Mouse (Mus musculus) E14TG2a.4 (cell line): ENCODE results near the gene Robo1.

ENCODE experiments used
- H3K27me3 ChIP-seq: 2 replicates; pipeline ENCODE4 v1.6.1; 2014; ENCODE audit warnings: low read length, control low read depth; ENCODE audit not compliant: insufficient read depth
- H3K36me3 ChIP-seq: 2 replicates; pipeline ENCODE4 v1.6.1; 2014; ENCODE audit warnings: low read length, control low read depth; ENCODE audit not compliant: insufficient read depth
- H3K4me1 ChIP-seq: replicated peaks from 2 replicates; pipeline ENCODE4 v1.6.1; 2014; ENCODE audit warnings: low read depth, low read length, control low read depth
- H3K4me3 ChIP-seq: replicated peaks from 2 replicates; pipeline ENCODE4 v1.5.1; 2014; ENCODE audit warnings: mild to moderate bottlenecking, low read length
- H3K9me3 ChIP-seq: 2 replicates; pipeline ENCODE4 v1.6.1; 2014; ENCODE audit warnings: low read length, control low read depth
- CTCF ChIP-seq: conservative IDR thresholded peaks from 2 replicates; pipeline ENCODE4 v1.5.1; 2014; ENCODE audit warnings: low read length
- NANOG ChIP-seq: IDR thresholded peaks from 2 replicates; pipeline ENCODE4 v1.6.1; 2014; ENCODE audit warnings: borderline replicate concordance, low read length, mixed read lengths
- POU5F1 ChIP-seq: IDR thresholded peaks from 2 replicates; pipeline ENCODE4 v1.6.1; 2014; ENCODE audit warnings: low read length, borderline replicate concordance

The Robo1 gene

DNA sequence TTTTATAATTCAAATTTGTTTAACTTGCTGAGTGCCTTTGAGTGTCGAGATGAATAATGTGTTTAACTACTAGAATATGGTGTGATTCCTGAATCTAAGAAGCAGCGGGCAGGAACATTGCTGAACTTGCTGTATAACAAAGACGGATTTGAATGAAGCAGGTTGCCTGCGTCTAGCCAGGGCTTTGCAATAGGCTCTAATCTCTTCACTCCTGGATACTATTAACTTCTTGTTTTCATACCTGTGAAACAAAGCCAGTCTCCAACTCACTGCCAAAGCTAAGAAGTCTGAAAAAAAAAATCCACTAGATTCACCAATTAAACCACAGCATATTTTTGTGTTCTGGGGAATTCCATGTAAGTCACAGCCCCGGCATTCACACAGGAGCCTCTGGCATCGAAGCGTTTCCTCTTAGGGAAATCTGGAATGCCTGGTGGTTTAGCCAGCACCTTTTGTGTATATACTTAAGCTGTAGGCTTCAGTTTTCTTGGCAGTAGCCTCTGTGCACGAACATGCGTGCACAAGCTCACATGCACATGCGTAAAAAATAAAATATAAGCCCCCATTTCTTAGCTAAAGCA is 687.9 kb downstream of the Robo1 start:
- Histone ChIP-seq H3K4me1 (peaks cover 10% of the 10 kb centered on the region), H3K4me3 (no peak overlapping the region), H3K36me3 (no peaks in the 10 kb centered on the region), H3K9me3 (no peaks in the 10 kb centered on the region), H3K27me3 (no peaks in the 10 kb centered on the region)
- no peak for TF ChIP-seq CTCF
- no peak for TF ChIP-seq NANOG
- TF ChIP-seq POU5F1 = no peak

DNA sequence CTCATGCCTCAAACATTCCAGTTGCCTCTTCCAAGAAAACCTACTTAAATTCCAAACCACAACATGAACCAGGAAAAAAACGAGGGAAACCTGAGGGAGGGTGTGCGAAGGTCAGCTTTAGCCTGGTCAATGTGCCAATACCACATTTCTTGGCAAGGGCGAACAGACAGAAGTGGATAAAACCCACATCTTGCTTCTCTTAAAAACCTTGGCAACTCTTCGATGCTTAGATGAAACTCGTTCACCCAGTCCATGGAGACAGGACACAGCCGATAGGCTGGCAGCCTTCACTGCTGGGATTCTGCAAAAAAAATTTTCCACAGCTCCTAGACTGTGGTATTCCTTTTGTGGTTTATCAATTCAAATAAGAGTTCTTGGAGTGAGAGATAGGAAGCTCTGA is 690.6 kb downstream of the Robo1 start:
- Histone ChIP-seq H3K4me1 (peaks cover 10% of the 10 kb centered on the region), H3K9me3 (no peaks in the 10 kb centered on the region), H3K4me3 (no peak overlapping the region), H3K27me3 (no peaks in the 10 kb centered on the region), H3K36me3 (no peaks in the 10 kb centered on the region)
- no peak for TF ChIP-seq CTCF
- no peak for TF ChIP-seq POU5F1
- TF ChIP-seq NANOG = no peak

DNA sequence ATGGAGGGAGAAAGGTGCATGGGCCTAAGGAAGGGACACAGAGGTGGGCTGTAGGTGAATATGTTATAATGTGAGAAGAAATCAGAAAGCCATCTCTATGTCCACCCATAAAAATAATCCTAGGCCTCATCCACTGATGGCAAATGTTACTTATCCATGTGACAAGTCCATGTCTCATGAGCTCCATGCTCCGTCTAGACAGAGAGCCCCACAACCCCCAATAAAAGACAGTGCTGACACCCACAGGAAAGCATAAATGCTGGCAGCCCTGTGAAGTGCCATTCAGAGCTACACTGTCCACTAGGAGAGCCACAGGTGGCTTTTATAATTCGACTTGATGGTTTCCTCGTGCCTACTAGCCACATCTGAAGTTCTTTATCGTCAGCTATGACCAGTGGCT is 694.6 kb downstream of the Robo1 start:
- peaks cover 38% of the 10 kb centered on the region for H3K4me1 ChIP-seq
- H3K9me3 ChIP-seq = no peaks in the 10 kb centered on the region
- no peaks in the 10 kb centered on the region for H3K27me3 ChIP-seq
- H3K36me3 ChIP-seq = no peaks in the 10 kb centered on the region
- H3K4me3 ChIP-seq = no peak overlapping the region
- TF ChIP-seq CTCF (no peak), POU5F1 (no peak), NANOG (no peak)

DNA sequence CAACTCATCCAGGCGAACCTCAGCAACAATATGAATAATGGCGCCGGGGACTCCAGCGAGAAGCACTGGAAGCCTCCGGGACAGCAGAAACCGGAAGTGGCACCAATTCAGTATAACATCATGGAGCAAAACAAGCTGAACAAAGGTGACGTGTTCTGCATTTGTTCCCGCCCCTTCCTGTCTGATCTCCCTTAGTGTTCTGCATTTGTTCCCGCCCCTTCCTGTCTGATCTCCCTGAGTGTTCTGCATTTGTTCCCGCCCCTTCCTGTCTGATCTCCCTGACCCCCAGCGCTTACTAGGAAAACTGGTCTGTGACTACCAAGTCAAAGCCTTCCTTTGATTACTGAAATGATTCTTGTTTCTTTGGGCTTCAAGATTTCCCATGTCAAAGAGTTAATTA is 696.5 kb downstream of the Robo1 start:
- TF ChIP-seq CTCF (no peak), NANOG (no peak), POU5F1 (no peak)
- H3K36me3 ChIP-seq = no peaks in the 10 kb centered on the region
- H3K4me3 ChIP-seq = no peak overlapping the region
- no peaks in the 10 kb centered on the region for H3K9me3 ChIP-seq
- H3K27me3 ChIP-seq = no peaks in the 10 kb centered on the region
- H3K4me1 ChIP-seq = peaks cover 49% of the 10 kb centered on the region

DNA sequence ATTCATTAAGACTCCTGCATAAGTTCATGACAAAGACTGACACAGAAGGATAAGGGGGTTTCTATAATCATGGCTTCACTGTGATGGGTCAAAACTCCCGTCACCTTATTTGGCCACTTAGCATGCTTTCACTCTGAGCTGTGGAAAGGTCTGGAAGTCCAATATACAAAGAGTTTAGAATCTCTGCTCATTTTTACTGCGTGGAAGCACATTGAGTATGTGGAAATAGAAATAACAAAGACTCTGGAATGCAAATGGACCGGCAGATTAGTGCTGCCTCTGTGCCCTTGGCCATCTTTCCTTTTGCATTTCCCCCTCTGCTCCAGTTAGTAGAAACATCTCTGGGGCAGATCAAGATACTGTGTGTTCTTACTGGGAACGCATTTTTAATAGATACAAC is 697.7 kb downstream of the Robo1 start:
- H3K9me3 ChIP-seq = no peaks in the 10 kb centered on the region
- peaks cover 58% of the 10 kb centered on the region for H3K4me1 ChIP-seq
- TF ChIP-seq POU5F1 (no peak), CTCF (no peak), NANOG (no peak)
- H3K27me3 ChIP-seq = no peaks in the 10 kb centered on the region
- no peaks in the 10 kb centered on the region for H3K36me3 ChIP-seq
- H3K4me3 ChIP-seq = no peak overlapping the region

DNA sequence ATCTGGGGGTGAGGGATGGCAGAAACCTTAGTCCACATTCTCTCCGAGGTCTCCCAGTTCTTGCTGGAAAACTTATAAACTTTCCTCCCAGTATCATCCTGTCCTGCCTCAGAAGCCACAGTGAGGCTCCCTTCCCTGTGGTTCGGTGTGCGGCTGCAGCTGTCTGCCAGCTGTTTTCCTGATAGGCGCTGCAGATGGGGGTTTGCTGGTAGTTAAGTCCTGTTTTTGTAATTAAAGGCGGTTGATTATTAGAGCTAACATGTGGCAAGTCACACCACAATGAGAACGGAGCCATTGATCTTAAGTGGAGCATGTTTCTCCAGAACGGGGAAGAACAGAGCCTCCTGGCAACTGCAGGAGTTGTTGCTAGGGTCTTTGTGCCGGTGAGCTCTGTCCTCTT is 699.3 kb downstream of the Robo1 start:
- Histone ChIP-seq H3K4me3 (peak overlapping the region; percentile 39), H3K4me1 (peaks cover 66% of the 10 kb centered on the region), H3K9me3 (no peaks in the 10 kb centered on the region), H3K36me3 (no peaks in the 10 kb centered on the region), H3K27me3 (no peaks in the 10 kb centered on the region)
- no peak for TF ChIP-seq NANOG
- TF ChIP-seq POU5F1 = no peak
- TF ChIP-seq CTCF = no peak

DNA sequence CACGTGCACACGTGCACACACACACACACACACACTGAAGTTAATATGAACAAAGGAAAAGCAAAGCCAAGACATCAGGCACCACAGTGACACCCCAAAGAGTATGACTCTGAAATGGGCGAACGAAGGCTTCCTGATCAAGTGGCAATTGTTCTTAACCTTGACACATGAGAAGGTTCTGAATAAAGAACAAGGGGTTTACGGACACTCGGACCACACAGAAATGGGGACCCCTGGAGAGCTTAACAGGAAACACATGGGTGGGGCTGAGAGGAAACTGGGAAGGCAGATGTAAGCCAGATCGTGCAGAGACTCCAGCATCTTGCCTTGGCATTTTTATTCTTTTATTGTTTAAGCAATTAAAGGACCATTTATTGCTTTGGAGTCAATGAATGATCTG is 703.2 kb downstream of the Robo1 start:
- Histone ChIP-seq H3K36me3 (no peaks in the 10 kb centered on the region), H3K4me3 (peak overlapping the region; percentile 74), H3K27me3 (no peaks in the 10 kb centered on the region), H3K9me3 (no peaks in the 10 kb centered on the region), H3K4me1 (peaks cover 84% of the 10 kb centered on the region)
- peak; percentile 77; the same call in 1 of the 2 replicates for TF ChIP-seq NANOG
- no peak for TF ChIP-seq POU5F1

DNA sequence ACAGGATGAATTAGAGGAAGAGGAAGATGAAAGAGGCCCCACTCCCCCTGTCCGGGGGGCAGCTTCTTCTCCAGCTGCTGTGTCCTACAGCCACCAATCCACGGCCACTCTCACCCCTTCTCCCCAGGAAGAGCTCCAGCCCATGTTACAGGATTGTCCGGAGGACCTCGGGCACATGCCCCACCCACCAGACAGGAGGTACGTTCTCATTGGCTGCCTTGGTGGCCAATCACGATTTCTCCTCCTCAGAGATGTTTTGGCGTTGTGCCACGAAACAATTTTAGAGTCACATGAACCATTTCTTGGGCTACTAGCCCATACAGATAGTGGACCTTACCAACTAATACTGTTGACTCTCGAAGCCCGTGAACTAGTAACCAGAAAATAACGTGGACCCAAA is 704.8 kb downstream of the Robo1 start:
- TF ChIP-seq POU5F1 = no peak
- no peak for TF ChIP-seq NANOG
- no peak for TF ChIP-seq CTCF
- H3K4me1 ChIP-seq = peaks cover 83% of the 10 kb centered on the region
- no peaks in the 10 kb centered on the region for H3K27me3 ChIP-seq
- peak overlapping the region; percentile 74 for H3K4me3 ChIP-seq
- no peaks in the 10 kb centered on the region for H3K9me3 ChIP-seq
- H3K36me3 ChIP-seq = no peaks in the 10 kb centered on the region

DNA sequence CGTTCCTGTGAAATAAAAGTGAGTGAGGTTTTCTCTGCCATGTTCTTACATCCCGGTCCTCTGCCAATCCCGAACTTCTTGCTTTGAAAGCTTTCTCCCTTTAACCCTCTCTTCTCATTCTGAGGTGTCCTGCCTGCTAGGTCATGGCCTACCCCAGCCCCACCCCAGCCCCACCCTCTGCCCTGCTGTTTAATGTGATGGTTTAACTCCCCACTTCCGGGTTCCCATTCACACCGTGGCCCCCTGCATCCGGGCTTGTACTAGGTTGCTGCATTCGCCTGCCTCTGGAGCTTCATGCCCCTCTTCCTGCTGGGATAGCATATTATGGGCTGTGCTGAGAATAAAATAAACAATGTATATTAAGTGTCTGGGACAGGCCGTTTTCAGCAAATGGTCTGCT is 706.4 kb downstream of the Robo1 start:
- Histone ChIP-seq H3K27me3 (no peaks in the 10 kb centered on the region), H3K36me3 (no peaks in the 10 kb centered on the region), H3K9me3 (no peaks in the 10 kb centered on the region), H3K4me3 (peak overlapping the region; percentile 39), H3K4me1 (peaks cover 76% of the 10 kb centered on the region)
- TF ChIP-seq CTCF = no peak
- TF ChIP-seq POU5F1 = no peak
- TF ChIP-seq NANOG = peak; percentile 93
